30 mouse cellular contexts compared by ENCODE assay signal in the genomic region with DNA sequence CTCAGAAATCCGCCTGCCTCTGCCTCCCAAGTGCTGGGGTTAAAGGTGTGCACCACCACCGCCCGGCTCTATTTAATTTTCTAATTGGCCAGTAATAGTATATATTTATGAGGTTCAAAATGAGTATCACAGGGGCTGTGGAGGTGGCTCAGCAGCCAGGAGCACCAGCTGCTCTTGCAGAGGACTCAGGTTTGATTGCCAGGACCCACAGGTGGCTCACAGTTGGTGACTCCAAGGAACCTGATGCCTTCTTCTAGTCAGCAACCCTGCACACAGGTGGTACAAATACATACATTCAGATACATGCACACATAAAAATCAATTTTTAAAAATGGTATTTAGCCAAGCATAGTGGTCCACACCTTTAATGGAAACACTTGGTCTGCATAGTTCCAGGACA. TPM values are rescaled to one million over a fixed set of nuclear protein-coding genes. Genes with fewer than 3 reads are reported as not detected.
DNase-seq lines count a peak whose midpoint lies in the region; ATAC-seq and TF ChIP-seq lines count a peak whose summit lies in the region.
"Had no signal": no experiment of that assay in that cellular context is flagged by ENCODE, and none has a peak within 500 bp of the region (broad histone marks: within the 10 kb centered on the region; RNA-seq: fewer than 3 reads in every experiment).

No protein-coding gene starts in this region.

- no peak for TF ChIP-seq CTCF in cerebellum, adult 2 months (IDR thresholded peaks at IDR 0.05; ENCODE audit: borderline replicate concordance, insufficient read depth, low read depth, low read length)

- TF ChIP-seq POLR2A in cerebellum, adult 2 months (IDR thresholded peaks at IDR 0.05; ENCODE audit: borderline replicate concordance, insufficient read depth, low read length): no peak

- 90% methylated on average over 3 of the region's 3 CpGs for WGBS in heart, embryonic 13.5 days
- 56% methylated on average over 3 of the region's 3 CpGs for WGBS in cerebellum, adult 2 months

- H3K9ac ChIP-seq in heart, embryonic 13.5 days: no peak overlapping the region
- H3K9ac ChIP-seq: embryonic facial prominence, embryonic 13.5 days; hindbrain, embryonic 12.5 days; liver, embryonic 15.5 days; lung, embryonic 14.5 days; midbrain, embryonic 15.5 days; neural tube, embryonic 15.5 days; stomach, embryonic 15.5 days had no signal

- no peaks in the 10 kb centered on the region for H3K9me3 ChIP-seq in heart, embryonic 13.5 days
- H3K9me3 ChIP-seq: embryonic facial prominence, embryonic 13.5 days; forebrain, embryonic 10.5 days; hindbrain, embryonic 12.5 days; liver, embryonic 15.5 days; midbrain, embryonic 15.5 days; neural tube, embryonic 15.5 days; stomach, embryonic 15.5 days had no signal

- peaks cover 39% of the 10 kb centered on the region for H3K36me3 ChIP-seq in heart, embryonic 13.5 days

- peak overlapping the region; percentile 79 for H3K27ac ChIP-seq in heart, embryonic 13.5 days (replicated peaks)
- H3K27ac ChIP-seq in cerebellum, adult 2 months (ENCODE audit: insufficient read depth, low read length): no peak overlapping the region
- H3K27ac ChIP-seq: embryonic facial prominence, embryonic 13.5 days; forebrain, embryonic 10.5 days; hindbrain, embryonic 12.5 days; kidney, postnatal 0 days; liver, embryonic 15.5 days; midbrain, embryonic 15.5 days; neural tube, embryonic 15.5 days; stomach, embryonic 15.5 days had no signal

- no peak for DNase-seq in heart, postnatal 25 days (ENCODE audit: low spot score)
- peak; percentile 63 to 80 for DNase-seq in cerebellum, adult 2 months
- peak; percentile 79 for DNase-seq in cerebellum, adult 9-10 months
- peak; percentile 61 to 64 for DNase-seq in cerebellum, postnatal 36 days
- DNase-seq in adrenal gland, adult (ENCODE audit: inconsistent age in 2 of 2, low spot score in 1 of 2): no peak
- DNase-seq: adrenal gland, postnatal 10 days; B cell, adult 2 months; gastrocnemius, postnatal 14 days; heart, postnatal 14 days; kidney, adult 8-10 months; layer of hippocampus, postnatal 36 days; liver; lung, embryonic 14.5 days; lung, postnatal 14 days; right cerebral cortex, postnatal 25 days had no signal

- H3K4me3 ChIP-seq in heart, embryonic 13.5 days: no peak overlapping the region
- no peak overlapping the region for H3K4me3 ChIP-seq in cerebellum, adult 2 months (replicated peaks; ENCODE audit: insufficient read depth, low read depth, low read length)
- H3K4me3 ChIP-seq: embryonic facial prominence, embryonic 13.5 days; forebrain, embryonic 10.5 days; hindbrain, embryonic 12.5 days; liver, embryonic 15.5 days; midbrain, embryonic 15.5 days; neural tube, embryonic 15.5 days; stomach, embryonic 15.5 days had no signal

- no peaks in the 10 kb centered on the region for H3K27me3 ChIP-seq in heart, embryonic 13.5 days (replicated peaks)
- H3K27me3 ChIP-seq in cerebellum, adult 2 months (ENCODE audit: control insufficient read depth, insufficient read depth, low read length): no peaks in the 10 kb centered on the region
- H3K27me3 ChIP-seq: CH12.LX; embryonic facial prominence, embryonic 13.5 days; hindbrain, embryonic 12.5 days; liver, embryonic 15.5 days; midbrain, embryonic 15.5 days; neural tube, embryonic 15.5 days; stomach, embryonic 15.5 days had no signal

- intact Hi-C loops in heart, postnatal 25 days (cut with DNase I): no loop called here

- H3K4me1 ChIP-seq in heart, embryonic 13.5 days: peaks cover 19% of the 10 kb centered on the region
- no peaks in the 10 kb centered on the region for H3K4me1 ChIP-seq in cerebellum, adult 2 months (ENCODE audit: control insufficient read depth, insufficient read depth, low read length)
- H3K4me1 ChIP-seq: embryonic facial prominence, embryonic 13.5 days; forebrain, embryonic 10.5 days; hindbrain, embryonic 12.5 days; liver, embryonic 15.5 days; midbrain, embryonic 15.5 days; neural tube, embryonic 15.5 days; stomach, embryonic 15.5 days had no signal

- H3K4me2 ChIP-seq in heart, embryonic 13.5 days: no peak overlapping the region
- H3K4me2 ChIP-seq: embryonic facial prominence, embryonic 13.5 days; heart, embryonic 11.5 days; hindbrain, embryonic 12.5 days; liver, embryonic 15.5 days; lung, embryonic 14.5 days; midbrain, embryonic 15.5 days; neural tube, embryonic 15.5 days; stomach, embryonic 15.5 days had no signal

- ATAC-seq in heart, embryonic 13.5 days (ENCODE audit: extremely low read depth, insufficient number of reproducible peaks, low FRiP score, low TSS enrichment): no peak
- ATAC-seq: forebrain, embryonic 16.5 days; midbrain, embryonic 15.5 days had no signal

RNA-seq across cellular contexts. Expression of a gene that starts 20.0 kb away (rescaled TPM):
- 76.8 and 85.8 TPM in 2 replicates for polyA plus RNA-seq in heart, embryonic 13.5 days (2015; fragmentation: Nextera tagmentation; extraction: Ambion mirVana)
- total RNA-seq in heart, postnatal 25 days (2021): 10 to 100 TPM; 56.1 to 61.9 TPM
- polyA plus RNA-seq in cerebellum, adult 2 months (2012; rRNA removed): 131 and 140 TPM in 2 replicates

RNA-seq across cellular contexts. Expression of a gene that starts 57.1 kb away (rescaled TPM):
- 0.06 TPM in 1 of 2 replicates, not detected in the other for polyA plus RNA-seq in heart, embryonic 13.5 days (2015; fragmentation: Nextera tagmentation; extraction: Ambion mirVana)
- total RNA-seq in heart, postnatal 25 days (2021): under 1 TPM; 0.75 to 0.87 TPM
- polyA plus RNA-seq in cerebellum, adult 2 months (2012; rRNA removed): 0.05 and 0.07 TPM in 2 replicates
- total RNA-seq: adrenal gland, postnatal 10 days; CH12.LX; common myeloid progenitor, adult 5-6 weeks had no signal
- polyA plus RNA-seq: embryonic facial prominence, embryonic 13.5 days; forebrain, embryonic 10.5 days; forebrain, embryonic 16.5 days; hindbrain, embryonic 12.5 days; intestine, embryonic 16.5 days; kidney, postnatal 0 days; large intestine, adult 2 months; liver, embryonic 15.5 days; lung, embryonic 14.5 days; midbrain, embryonic 15.5 days; neural tube, embryonic 15.5 days had no signal

Comparison
In these comparisons a context has a peak if more than half of its experiments do, and no peak if none do; other contexts are left out.
1. DNase-seq: peak in cerebellum, adult 2 months (2 of 2), cerebellum, adult 9-10 months (single experiment) and cerebellum, postnatal 36 days (2 of 2); none in heart, postnatal 25 days (single experiment) and adrenal gland, adult (0 of 2).